Mouse (Mus musculus): ENCODE measurements at regions not wholly inside any gene's neighbourhood (a gene's known extent, or its start where the extent isn't known, plus 50 kb on each side); places are given as distances from the start of the nearest gene placed in this dataset.
A peak's percentile ranks its signal among the peaks of the same experiment; 100 is the strongest.

DNA sequence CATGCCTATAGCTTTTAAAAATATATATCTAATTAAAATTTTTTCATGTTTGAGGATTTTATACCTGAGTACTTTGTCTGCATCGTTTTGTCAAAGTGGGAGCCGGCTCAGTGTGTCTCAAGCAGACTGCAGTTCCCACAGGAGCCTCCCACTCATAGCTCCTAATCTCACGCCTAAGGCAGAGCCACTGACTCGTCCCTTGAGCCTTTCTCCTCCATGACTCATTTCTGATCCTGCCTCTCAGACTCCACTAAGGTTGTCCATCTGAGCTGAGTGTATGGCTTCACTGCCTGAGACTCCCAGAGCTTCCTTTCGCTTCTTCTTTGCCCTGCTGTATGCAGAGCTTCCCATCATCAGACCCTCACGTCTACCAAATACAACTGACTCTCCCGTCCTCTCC is 98.8 kb downstream of the Efnb2 start:
- Histone ChIP-seq H3K4me2 (replicated peaks) (no peak overlapping the region), H3K9ac (no peak overlapping the region), H3K4me1 (no peaks in the 10 kb centered on the region), H3K27me3 (no peaks in the 10 kb centered on the region), H3K4me3 (replicated peaks) (no peak overlapping the region), H3K36me3 (no peaks in the 10 kb centered on the region), H3K27ac (replicated peaks) (no peak overlapping the region), H3K9me3 (replicated peaks) (no peaks in the 10 kb centered on the region)
- ATAC-seq (ENCODE audit: insufficient number of reproducible peaks, low FRiP score, low TSS enrichment, low read depth) = no peak
- WGBS = 74% methylated on average over 7 of the region's 7 CpGs

GRCm38 (mm10) chr8:8558050-8558449 is 103.0 kb downstream of the Efnb2 start:
- WGBS = 75% methylated on average over 7 of the region's 7 CpGs
- no peak overlapping the region for H3K27ac ChIP-seq (replicated peaks)

DNA sequence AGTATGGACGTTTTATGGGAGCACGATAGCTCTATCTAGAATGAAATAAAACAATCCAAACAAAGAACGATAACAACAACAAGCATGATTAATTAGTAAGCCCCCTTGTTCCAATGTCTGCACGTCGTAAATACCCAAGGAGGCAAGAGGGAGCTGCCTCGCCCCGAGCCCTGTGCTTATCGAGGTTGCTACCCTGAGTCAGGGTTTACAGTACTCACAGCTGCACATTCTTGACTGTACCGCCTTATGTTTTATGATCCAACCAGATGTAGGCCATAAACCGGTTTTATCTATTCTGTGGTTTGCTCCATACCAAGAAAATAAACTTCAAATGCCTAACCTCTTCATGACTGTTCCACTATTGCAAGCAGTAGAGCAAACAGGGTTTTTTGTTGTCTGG is 104.9 kb downstream of the Efnb2 start:
- Histone ChIP-seq H3K4me3 (replicated peaks) (no peak overlapping the region), H3K9ac (no peak overlapping the region), H3K27me3 (no peaks in the 10 kb centered on the region), H3K4me1 (no peaks in the 10 kb centered on the region), H3K9me3 (replicated peaks) (no peaks in the 10 kb centered on the region), H3K27ac (replicated peaks) (no peak overlapping the region), H3K36me3 (no peaks in the 10 kb centered on the region), H3K4me2 (replicated peaks) (no peak overlapping the region)
- WGBS = 65% methylated on average over 10 of the region's 10 CpGs
- no peak for ATAC-seq (ENCODE audit: insufficient number of reproducible peaks, low FRiP score, low TSS enrichment, low read depth)

More at GRCm38 (mm10) chr8:8558050-8558449, 103.0 kb downstream of the Efnb2 start:
- ATAC-seq (ENCODE audit: insufficient number of reproducible peaks, low FRiP score, low TSS enrichment, low read depth) = no peak
- H3K4me1 ChIP-seq = no peaks in the 10 kb centered on the region
- no peaks in the 10 kb centered on the region for H3K9me3 ChIP-seq (replicated peaks)
- H3K36me3 ChIP-seq = no peaks in the 10 kb centered on the region
- no peak overlapping the region for H3K9ac ChIP-seq
- no peak overlapping the region for H3K4me3 ChIP-seq (replicated peaks)
- H3K4me2 ChIP-seq (replicated peaks) = no peak overlapping the region
- no peaks in the 10 kb centered on the region for H3K27me3 ChIP-seq

DNA sequence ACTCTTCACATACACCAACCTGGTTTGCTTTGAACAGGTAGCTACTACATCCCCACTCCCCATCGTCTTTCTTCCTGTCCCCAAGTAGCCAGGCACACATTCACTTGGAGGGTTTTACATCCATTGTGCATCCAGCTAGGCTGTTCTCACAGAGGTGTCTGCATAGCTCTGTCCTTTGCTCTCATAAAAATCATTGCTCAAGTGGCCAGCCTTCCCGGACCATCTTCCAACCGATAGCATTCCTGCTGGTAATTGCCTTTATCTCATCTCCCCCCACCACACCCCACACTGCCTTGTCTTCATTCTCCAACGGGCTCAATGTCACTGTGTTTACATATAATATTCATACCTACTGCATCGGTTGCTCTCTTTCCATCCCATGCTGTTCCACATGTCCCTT is 106.4 kb downstream of the Efnb2 start:
- Histone ChIP-seq H3K27ac (replicated peaks) (no peak overlapping the region), H3K4me2 (replicated peaks) (no peak overlapping the region), H3K27me3 (no peaks in the 10 kb centered on the region), H3K4me1 (no peaks in the 10 kb centered on the region), H3K4me3 (replicated peaks) (no peak overlapping the region), H3K36me3 (no peaks in the 10 kb centered on the region), H3K9me3 (replicated peaks) (no peaks in the 10 kb centered on the region), H3K9ac (no peak overlapping the region)
- 90% methylated on average over 5 of the region's 5 CpGs for WGBS
- ATAC-seq (ENCODE audit: insufficient number of reproducible peaks, low FRiP score, low TSS enrichment, low read depth) = no peak

DNA sequence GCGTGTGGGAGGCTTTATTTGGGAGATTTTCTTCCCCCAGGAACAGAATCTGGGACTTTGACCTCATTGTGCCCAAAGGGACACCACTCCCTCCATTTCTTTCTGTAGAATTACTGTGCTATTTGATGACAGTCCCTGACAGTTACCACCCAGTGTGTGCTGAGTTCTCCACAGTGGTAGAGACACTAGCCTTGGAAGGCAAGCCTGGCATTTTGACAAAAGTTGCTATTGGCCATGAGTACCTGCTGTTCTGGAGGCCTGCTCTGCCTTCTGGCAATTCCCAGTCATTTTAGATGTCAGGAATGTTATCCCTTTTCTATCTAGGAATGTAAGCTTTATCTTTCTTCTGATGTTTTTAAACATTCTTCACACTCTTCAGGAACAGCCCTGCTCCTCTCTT is 108.3 kb downstream of the Efnb2 start:
- WGBS = 63% methylated on average over 1 of the region's 1 CpGs
- no peaks in the 10 kb centered on the region for H3K27me3 ChIP-seq
- H3K9me3 ChIP-seq (replicated peaks) = no peaks in the 10 kb centered on the region
- H3K27ac ChIP-seq (replicated peaks) = no peak overlapping the region
- no peak overlapping the region for H3K4me2 ChIP-seq (replicated peaks)
- no peak for ATAC-seq (ENCODE audit: insufficient number of reproducible peaks, low FRiP score, low TSS enrichment, low read depth)
- H3K36me3 ChIP-seq = no peaks in the 10 kb centered on the region
- no peak overlapping the region for H3K4me3 ChIP-seq (replicated peaks)
- H3K9ac ChIP-seq = no peak overlapping the region
- no peaks in the 10 kb centered on the region for H3K4me1 ChIP-seq

DNA sequence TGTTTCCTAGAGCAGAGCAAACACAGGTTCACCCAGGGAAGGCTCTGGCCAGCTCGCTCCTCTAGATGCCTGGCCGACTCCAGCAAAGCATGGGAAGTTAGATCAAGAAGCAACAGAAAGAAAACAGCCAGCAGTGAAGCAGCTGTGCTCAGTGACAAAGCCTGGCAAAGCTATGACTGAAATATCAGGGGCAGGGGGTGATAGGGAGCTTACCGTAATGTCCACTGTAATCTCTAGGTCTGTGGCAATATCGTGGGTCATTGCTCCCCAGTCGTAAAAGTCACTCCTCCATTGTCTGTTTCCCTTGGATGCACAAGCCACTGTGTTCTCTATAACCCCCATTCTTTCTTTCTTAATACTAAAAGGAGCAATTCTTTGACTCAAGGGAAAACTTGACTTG is 124.4 kb downstream of the Efnb2 start:
- no peaks in the 10 kb centered on the region for H3K36me3 ChIP-seq
- H3K9me3 ChIP-seq (replicated peaks) = no peaks in the 10 kb centered on the region
- 84% methylated on average over 5 of the region's 5 CpGs for WGBS

GRCm38 (mm10) chr8:8534787-8535186 is 126.3 kb downstream of the Efnb2 start:
- Histone ChIP-seq H3K27ac (replicated peaks) (no peak overlapping the region), H3K27me3 (no peaks in the 10 kb centered on the region), H3K4me3 (replicated peaks) (no peak overlapping the region), H3K9ac (no peak overlapping the region), H3K36me3 (no peaks in the 10 kb centered on the region), H3K4me1 (no peaks in the 10 kb centered on the region), H3K9me3 (replicated peaks) (no peaks in the 10 kb centered on the region), H3K4me2 (replicated peaks) (no peak overlapping the region)
- 30% methylated on average over 6 of the region's 6 CpGs for WGBS
- ATAC-seq (ENCODE audit: insufficient number of reproducible peaks, low FRiP score, low TSS enrichment, low read depth) = no peak

More for the DNA sequence above, 124.4 kb downstream of the Efnb2 start:
- H3K9ac ChIP-seq = no peak overlapping the region
- H3K27ac ChIP-seq (replicated peaks) = no peak overlapping the region
- ATAC-seq (ENCODE audit: insufficient number of reproducible peaks, low FRiP score, low TSS enrichment, low read depth) = no peak
- no peak overlapping the region for H3K4me3 ChIP-seq (replicated peaks)
- no peaks in the 10 kb centered on the region for H3K4me1 ChIP-seq
- no peak overlapping the region for H3K4me2 ChIP-seq (replicated peaks)
- H3K27me3 ChIP-seq = no peaks in the 10 kb centered on the region

DNA sequence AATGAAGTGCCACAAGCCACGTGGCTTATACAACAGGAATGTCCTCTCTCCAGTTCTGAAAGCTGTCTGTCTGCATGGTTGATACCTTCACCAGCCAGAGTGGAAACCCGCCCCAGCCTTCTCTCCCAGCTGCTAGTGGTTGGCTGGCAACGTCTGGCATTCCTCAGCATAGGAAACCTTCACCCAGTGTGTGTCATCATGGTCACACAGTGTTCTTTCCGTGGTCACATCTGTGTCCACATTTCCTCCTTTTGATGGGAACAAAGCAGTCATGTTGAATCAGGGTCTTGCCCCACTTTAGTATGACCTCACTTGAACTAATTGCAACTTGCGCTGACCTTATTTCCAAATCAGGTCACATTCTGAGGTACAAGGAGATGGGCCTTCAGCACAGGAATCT is 128.1 kb downstream of the Efnb2 start:
- H3K9me3 ChIP-seq (replicated peaks) = no peaks in the 10 kb centered on the region
- no peak overlapping the region for H3K27ac ChIP-seq (replicated peaks)
- H3K4me2 ChIP-seq (replicated peaks) = no peak overlapping the region
- H3K27me3 ChIP-seq = no peaks in the 10 kb centered on the region
- no peak overlapping the region for H3K9ac ChIP-seq
- no peak overlapping the region for H3K4me3 ChIP-seq (replicated peaks)
- no peak for ATAC-seq (ENCODE audit: insufficient number of reproducible peaks, low FRiP score, low TSS enrichment, low read depth)
- H3K4me1 ChIP-seq = no peaks in the 10 kb centered on the region
- H3K36me3 ChIP-seq = no peaks in the 10 kb centered on the region
- WGBS = 76% methylated on average over 5 of the region's 5 CpGs

DNA sequence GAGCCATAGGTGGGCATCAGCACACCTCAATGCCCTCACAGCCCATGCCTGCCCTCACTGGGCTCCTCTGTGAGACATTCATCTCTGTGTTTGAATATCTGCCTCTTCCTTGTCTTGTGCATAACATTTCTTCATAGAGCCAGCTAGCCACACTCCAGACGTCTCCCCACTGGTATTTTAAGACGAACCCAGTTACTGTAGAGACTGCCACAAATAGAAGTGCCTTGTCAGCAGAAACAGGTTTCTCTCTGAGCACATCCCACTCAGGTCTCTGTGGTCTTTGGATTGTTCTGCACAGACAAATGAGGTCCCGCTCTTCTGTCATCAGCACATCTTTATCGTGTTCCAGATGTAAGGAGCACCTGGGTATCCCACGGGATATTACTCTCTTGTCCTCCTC is 130.5 kb downstream of the Efnb2 start:
- Histone ChIP-seq H3K4me3 (replicated peaks) (no peak overlapping the region), H3K27ac (replicated peaks) (no peak overlapping the region), H3K9me3 (replicated peaks) (no peaks in the 10 kb centered on the region), H3K9ac (no peak overlapping the region), H3K27me3 (no peaks in the 10 kb centered on the region), H3K4me1 (no peaks in the 10 kb centered on the region), H3K4me2 (replicated peaks) (no peak overlapping the region), H3K36me3 (no peaks in the 10 kb centered on the region)
- WGBS = 53% methylated on average over 5 of the region's 5 CpGs
- no peak for ATAC-seq (ENCODE audit: insufficient number of reproducible peaks, low FRiP score, low TSS enrichment, low read depth)

GRCm38 (mm10) chr8:8521532-8521931 is 139.5 kb downstream of the Efnb2 start:
- no peak overlapping the region for H3K27ac ChIP-seq (replicated peaks)
- H3K9ac ChIP-seq = no peak overlapping the region
- H3K27me3 ChIP-seq = no peaks in the 10 kb centered on the region
- H3K36me3 ChIP-seq = no peaks in the 10 kb centered on the region
- WGBS = 80% methylated on average over 1 of the region's 1 CpGs
- H3K4me1 ChIP-seq = 0 out of 2 replicates have a peak, but pooled peaks cover 2% of the 10 kb centered on the region
- H3K9me3 ChIP-seq (replicated peaks) = no peaks in the 10 kb centered on the region
- H3K4me3 ChIP-seq (replicated peaks) = no peak overlapping the region
- no peak overlapping the region for H3K4me2 ChIP-seq (replicated peaks)
- no peak for ATAC-seq (ENCODE audit: insufficient number of reproducible peaks, low FRiP score, low TSS enrichment, low read depth)

DNA sequence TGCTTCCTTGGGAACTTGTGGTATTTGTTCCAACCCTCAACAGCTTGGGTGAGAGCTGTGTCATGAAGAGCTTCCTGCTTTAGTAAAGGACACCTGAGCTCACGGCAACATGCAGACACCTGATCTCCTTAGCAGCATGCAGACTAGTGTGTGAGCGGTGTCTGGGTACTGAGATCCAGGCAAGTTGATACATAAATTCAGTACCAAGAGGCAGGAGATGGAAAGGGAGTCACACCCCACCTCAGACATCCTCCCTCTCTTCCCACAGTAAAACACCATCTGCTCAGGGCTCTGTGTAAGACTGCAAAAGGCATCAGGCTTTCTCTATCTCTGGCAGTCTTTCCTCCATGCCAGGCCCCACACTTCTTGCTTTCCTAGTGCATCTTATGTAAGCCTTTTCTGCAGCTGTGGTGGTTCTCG is 141.3 kb downstream of the Efnb2 start:
- peak; percentile 69; the same call in 1 of the 2 replicates for ATAC-seq (ENCODE audit: insufficient number of reproducible peaks, low FRiP score, low TSS enrichment, low read depth)
- 60% methylated on average over 3 of the region's 3 CpGs for WGBS

DNA sequence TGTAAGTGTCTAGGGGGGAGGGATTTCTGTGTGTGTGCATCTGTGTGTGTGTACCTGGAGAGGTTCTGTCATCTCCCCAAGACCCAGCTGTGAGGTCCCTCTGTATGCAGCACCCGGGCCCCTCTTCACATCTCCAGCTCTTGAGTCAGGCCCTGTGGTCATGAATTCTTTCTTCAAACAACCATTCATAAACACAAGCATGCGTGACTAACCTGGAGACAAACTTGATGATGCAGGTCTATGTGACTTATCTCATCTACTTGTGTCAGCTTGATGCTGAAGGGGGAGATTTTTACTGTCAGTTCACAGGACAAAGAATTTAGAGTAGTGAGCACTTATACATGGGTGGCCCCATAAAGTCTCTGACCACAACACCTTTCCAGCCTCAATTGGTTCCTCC is 143.4 kb downstream of the Efnb2 start:
- H3K9ac ChIP-seq = no peak overlapping the region
- H3K4me1 ChIP-seq = 0 out of 2 replicates have a peak, but pooled peaks cover 2% of the 10 kb centered on the region
- no peak overlapping the region for H3K4me2 ChIP-seq (replicated peaks)
- no peak overlapping the region for H3K4me3 ChIP-seq (replicated peaks)
- H3K9me3 ChIP-seq (replicated peaks) = no peaks in the 10 kb centered on the region
- H3K36me3 ChIP-seq = no peaks in the 10 kb centered on the region
- H3K27me3 ChIP-seq = no peaks in the 10 kb centered on the region
- H3K27ac ChIP-seq (replicated peaks) = no peak overlapping the region
- ATAC-seq (ENCODE audit: insufficient number of reproducible peaks, low FRiP score, low TSS enrichment, low read depth) = no peak
- WGBS = 42% methylated on average over 2 of the region's 2 CpGs

More for the DNA sequence above, 141.3 kb downstream of the Efnb2 start:
- Histone ChIP-seq H3K9ac (no peak overlapping the region), H3K4me1 (0 out of 2 replicates have a peak, but pooled peaks cover 2% of the 10 kb centered on the region), H3K9me3 (replicated peaks) (no peaks in the 10 kb centered on the region), H3K27ac (replicated peaks) (no peak overlapping the region), H3K27me3 (no peaks in the 10 kb centered on the region), H3K4me2 (replicated peaks) (no peak overlapping the region), H3K4me3 (replicated peaks) (no peak overlapping the region), H3K36me3 (no peaks in the 10 kb centered on the region)

Data from embryonic facial prominence, embryonic 15.5 days (tissue).